Mouse (Mus musculus): Measurements from ENCODE around the gene Slc17a3. TPM values are rescaled to one million over a fixed set of nuclear protein-coding genes. Genes with fewer than 3 reads are reported as not detected.

Slc17a3 gene
- polyA plus RNA-seq, 1 experiment from 2014 or later: not detected

DNA sequence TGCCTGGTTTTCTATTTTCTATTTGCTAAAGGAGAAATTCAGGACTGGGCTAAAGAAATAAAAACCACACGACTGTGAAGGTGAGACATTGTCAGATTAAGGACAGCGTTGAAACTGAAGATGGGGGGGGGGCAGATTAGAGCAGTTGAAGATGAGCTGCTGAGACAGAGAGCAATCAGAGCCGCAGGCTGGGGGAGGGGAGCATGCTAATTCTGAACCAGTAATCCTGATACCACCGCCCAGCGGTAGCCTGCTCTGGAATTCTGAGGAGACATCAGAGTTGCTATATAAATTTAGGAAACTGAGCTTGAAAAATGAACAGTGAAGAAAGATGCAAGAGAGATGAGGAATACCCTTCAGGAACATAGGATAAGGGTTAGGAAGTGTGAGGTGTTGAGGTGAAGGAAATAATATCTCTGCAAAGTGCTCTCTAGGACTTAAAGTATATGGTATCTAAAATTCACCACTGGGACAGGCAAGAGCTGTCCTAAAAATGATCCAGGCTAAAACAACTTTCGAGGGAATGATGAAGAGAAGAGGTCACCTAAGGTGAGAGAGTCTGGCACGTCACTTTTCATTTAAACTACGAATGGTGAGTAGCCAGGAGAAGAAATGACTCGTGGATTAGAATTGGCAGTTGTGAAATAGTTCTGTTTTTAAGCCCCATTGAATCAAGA lies 53.5 kb downstream of the Slc17a3 start:
- no peak overlapping the region for H3K9ac ChIP-seq (ENCODE audit: low read length)
- no peaks in the 10 kb centered on the region for H3K4me1 ChIP-seq (replicated peaks; ENCODE audit: control insufficient read depth, insufficient read depth, low read length)

GRCm38 (mm10) chr13:23893269-23893593 lies 54.0 kb downstream of the Slc17a3 start:
- ATAC-seq (ENCODE audit: low read depth): no peak
- Histone ChIP-seq H3K9me3 (ENCODE audit: control insufficient read depth, low read length) (no peaks in the 10 kb centered on the region), H3K27ac (ENCODE audit: low read length) (no peak overlapping the region), H3K4me1 (replicated peaks; ENCODE audit: control insufficient read depth, insufficient read depth, low read length) (no peaks in the 10 kb centered on the region), H3K4me2 (ENCODE audit: low read depth, low read length) (no peak overlapping the region), H3K36me3 (ENCODE audit: control insufficient read depth, insufficient read depth, low read length) (no peaks in the 10 kb centered on the region), H3K9ac (ENCODE audit: low read length) (no peak overlapping the region), H3K4me3 (ENCODE audit: low read length) (no peak overlapping the region), H3K27me3 (ENCODE audit: control insufficient read depth, insufficient read depth, low read depth, low read length) (no peaks in the 10 kb centered on the region)
- 51% methylated on average over 4 of the region's 4 CpGs for WGBS

More for the DNA sequence above, 53.5 kb downstream of the Slc17a3 start:
- H3K27ac ChIP-seq (ENCODE audit: low read length): no peak overlapping the region
- no peak overlapping the region for H3K4me2 ChIP-seq (ENCODE audit: low read depth, low read length)
- no peaks in the 10 kb centered on the region for H3K36me3 ChIP-seq (ENCODE audit: control insufficient read depth, insufficient read depth, low read length)
- 35% methylated on average over 9 of the region's 9 CpGs for WGBS
- no peaks in the 10 kb centered on the region for H3K9me3 ChIP-seq (ENCODE audit: control insufficient read depth, low read length)
- H3K27me3 ChIP-seq (ENCODE audit: control insufficient read depth, insufficient read depth, low read depth, low read length): no peaks in the 10 kb centered on the region
- ATAC-seq (ENCODE audit: low read depth): no peak
- H3K4me3 ChIP-seq (ENCODE audit: low read length): no peak overlapping the region

GRCm38 (mm10) chr13:23898242-23898641 lies 59.0 kb downstream of the Slc17a3 start:
- Histone ChIP-seq H3K9ac (ENCODE audit: low read length) (no peak overlapping the region), H3K27ac (ENCODE audit: low read length) (no peak overlapping the region), H3K4me3 (ENCODE audit: low read length) (no peak overlapping the region), H3K9me3 (ENCODE audit: control insufficient read depth, low read length) (no peaks in the 10 kb centered on the region), H3K27me3 (ENCODE audit: control insufficient read depth, insufficient read depth, low read depth, low read length) (no peaks in the 10 kb centered on the region), H3K4me1 (replicated peaks; ENCODE audit: control insufficient read depth, insufficient read depth, low read length) (no peaks in the 10 kb centered on the region), H3K4me2 (ENCODE audit: low read depth, low read length) (no peak overlapping the region), H3K36me3 (ENCODE audit: control insufficient read depth, insufficient read depth, low read length) (no peaks in the 10 kb centered on the region)
- ATAC-seq (ENCODE audit: low read depth): no peak
- WGBS: 23% methylated on average over 6 of the region's 6 CpGs

- WGBS: 87% methylated on average over 5 of the region's 5 CpGs
- Histone ChIP-seq H3K4me1 (replicated peaks; ENCODE audit: control insufficient read depth, insufficient read depth, low read length) (no peaks in the 10 kb centered on the region), H3K27me3 (ENCODE audit: control insufficient read depth, insufficient read depth, low read depth, low read length) (no peaks in the 10 kb centered on the region), H3K4me2 (ENCODE audit: low read depth, low read length) (no peak overlapping the region), H3K27ac (ENCODE audit: low read length) (no peak overlapping the region), H3K36me3 (ENCODE audit: control insufficient read depth, insufficient read depth, low read length) (no peaks in the 10 kb centered on the region), H3K9me3 (ENCODE audit: control insufficient read depth, low read length) (no peaks in the 10 kb centered on the region), H3K4me3 (ENCODE audit: low read length) (no peak overlapping the region), H3K9ac (ENCODE audit: low read length) (no peak overlapping the region)
- no peak for ATAC-seq (ENCODE audit: low read depth)
These were observed 67.7 kb downstream of the Slc17a3 start for GRCm38 (mm10) chr13:23906906-23907305.

DNA sequence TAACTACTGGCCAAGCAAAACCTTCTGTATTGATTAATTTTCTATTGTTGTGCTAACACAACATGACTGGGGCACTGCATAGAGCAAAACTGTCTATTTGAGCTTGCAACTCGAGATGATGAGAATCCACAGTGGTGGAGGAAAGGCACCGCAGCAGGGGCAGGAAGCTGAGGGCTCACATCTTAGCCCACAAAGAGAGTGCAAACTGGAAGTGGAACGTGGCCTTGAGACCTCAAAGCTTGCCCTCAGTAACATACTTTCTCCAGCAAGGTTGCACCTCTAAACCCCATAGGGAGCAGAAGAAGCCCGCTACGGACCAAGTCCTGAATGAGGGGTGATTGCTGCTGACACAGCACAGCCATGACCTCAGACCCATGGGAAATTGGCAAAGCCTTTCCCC lies 70.9 kb downstream of the Slc17a3 start:
- Histone ChIP-seq H3K4me3 (ENCODE audit: low read length) (no peak overlapping the region), H3K9ac (ENCODE audit: low read length) (no peak overlapping the region), H3K4me2 (ENCODE audit: low read depth, low read length) (no peak overlapping the region), H3K27me3 (ENCODE audit: control insufficient read depth, insufficient read depth, low read depth, low read length) (no peaks in the 10 kb centered on the region), H3K27ac (ENCODE audit: low read length) (no peak overlapping the region), H3K36me3 (ENCODE audit: control insufficient read depth, insufficient read depth, low read length) (no peaks in the 10 kb centered on the region), H3K4me1 (replicated peaks; ENCODE audit: control insufficient read depth, insufficient read depth, low read length) (no peaks in the 10 kb centered on the region), H3K9me3 (ENCODE audit: control insufficient read depth, low read length) (no peaks in the 10 kb centered on the region)
- 78% methylated on average over 5 of the region's 5 CpGs for WGBS
- ATAC-seq (ENCODE audit: low read depth): no peak

Other genes starting within 250 kb of the Slc17a3 start
- gene Hist1h2be, start 218.3 kb upstream of the Slc17a3 start, polyA plus RNA-seq (2015; fragmentation: Nextera tagmentation; extraction: Ambion mirVana): 3.3 and 3.4 TPM in 2 replicates
- 20.3 and 21.3 TPM in 2 replicates for gene Hist1h1e, start 216.9 kb upstream of the Slc17a3 start, polyA plus RNA-seq (2015; fragmentation: Nextera tagmentation; extraction: Ambion mirVana)
- gene Hist1h2ac, start 155.5 kb upstream of the Slc17a3 start, polyA plus RNA-seq (2015; fragmentation: Nextera tagmentation; extraction: Ambion mirVana): 2.2 and 2.3 TPM in 2 replicates
- 66.1 and 72.9 TPM in 2 replicates for gene Hist1h2bc, start 155.2 kb upstream of the Slc17a3 start, polyA plus RNA-seq (2015; fragmentation: Nextera tagmentation; extraction: Ambion mirVana)
- 0.16 and 0.48 TPM in 2 replicates for gene Hist1h1t, start 143.6 kb upstream of the Slc17a3 start, polyA plus RNA-seq (2015; fragmentation: Nextera tagmentation; extraction: Ambion mirVana)
- 6.2 and 6.6 TPM in 2 replicates for gene Hist1h4c, start 141.0 kb upstream of the Slc17a3 start, polyA plus RNA-seq (2015; fragmentation: Nextera tagmentation; extraction: Ambion mirVana)
- gene Hfe, start 128.6 kb upstream of the Slc17a3 start, polyA plus RNA-seq (2015; fragmentation: Nextera tagmentation; extraction: Ambion mirVana): 11.2 and 13.7 TPM in 2 replicates
- 36.9 and 37.8 TPM in 2 replicates for gene Hist1h1c, start 100.6 kb upstream of the Slc17a3 start, polyA plus RNA-seq (2015; fragmentation: Nextera tagmentation; extraction: Ambion mirVana)
- gene Hist1h3c, start 93.8 kb upstream of the Slc17a3 start, polyA plus RNA-seq (2015; fragmentation: Nextera tagmentation; extraction: Ambion mirVana): 5.9 and 9.7 TPM in 2 replicates
- gene Hist1h2bb, start 92.7 kb upstream of the Slc17a3 start, polyA plus RNA-seq (2015; fragmentation: Nextera tagmentation; extraction: Ambion mirVana): 4.0 and 4.9 TPM in 2 replicates
- 33.4 and 44.6 TPM in 2 replicates for gene Hist1h2ab, start 88.3 kb upstream of the Slc17a3 start, polyA plus RNA-seq (2015; fragmentation: Nextera tagmentation; extraction: Ambion mirVana)
- 13.3 and 14.0 TPM in 2 replicates for gene Hist1h3b, start 87.2 kb upstream of the Slc17a3 start, polyA plus RNA-seq (2015; fragmentation: Nextera tagmentation; extraction: Ambion mirVana)
- gene Hist1h4b, start 82.4 kb upstream of the Slc17a3 start, polyA plus RNA-seq (2015; fragmentation: Nextera tagmentation; extraction: Ambion mirVana): 5.1 and 6.6 TPM in 2 replicates
- gene Hist1h4a, start 78.2 kb upstream of the Slc17a3 start, polyA plus RNA-seq (2015; fragmentation: Nextera tagmentation; extraction: Ambion mirVana): 1.2 TPM in 1 of 2 replicates, not detected in the other
- gene Hist1h3a, start 77.0 kb upstream of the Slc17a3 start, polyA plus RNA-seq (2015; fragmentation: Nextera tagmentation; extraction: Ambion mirVana): 4.2 and 5.5 TPM in 2 replicates
- 2.1 and 4.3 TPM in 2 replicates for gene Hist1h1a, start 75.8 kb upstream of the Slc17a3 start, polyA plus RNA-seq (2015; fragmentation: Nextera tagmentation; extraction: Ambion mirVana)
- gene Trim38, start 69.5 kb upstream of the Slc17a3 start, polyA plus RNA-seq (2015; fragmentation: Nextera tagmentation; extraction: Ambion mirVana): not detected in 2 replicates
- not detected in 2 replicates for gene Slc17a2, start 32.4 kb upstream of the Slc17a3 start, polyA plus RNA-seq (2015; fragmentation: Nextera tagmentation; extraction: Ambion mirVana)
- not detected in 2 replicates for gene Slc17a1, start 28.3 kb downstream of the Slc17a3 start, polyA plus RNA-seq (2015; fragmentation: Nextera tagmentation; extraction: Ambion mirVana)
- gene Slc17a4, start 75.6 kb downstream of the Slc17a3 start, polyA plus RNA-seq (2015; fragmentation: Nextera tagmentation; extraction: Ambion mirVana): not detected in 2 replicates
- not detected in 2 replicates for gene Hist1h2ba, start 94.7 kb downstream of the Slc17a3 start, polyA plus RNA-seq (2015; fragmentation: Nextera tagmentation; extraction: Ambion mirVana)
- not detected in 2 replicates for gene Hist1h2aa, start 95.0 kb downstream of the Slc17a3 start, polyA plus RNA-seq (2015; fragmentation: Nextera tagmentation; extraction: Ambion mirVana)
- gene Scgn, start 151.8 kb downstream of the Slc17a3 start, polyA plus RNA-seq (2015; fragmentation: Nextera tagmentation; extraction: Ambion mirVana): not detected in 2 replicates

Data from lung, embryonic 16.5 days (tissue).